Mouse (Mus musculus): Measurements from ENCODE around the gene Ppp4r1.

- TF ChIP-seq CTCF (IDR thresholded peaks at IDR 0.05) = no peak
- no peak for TF ChIP-seq EP300 (IDR thresholded peaks at IDR 0.05; ENCODE audit: insufficient read depth, low read depth, low read length)
- no peak for TF ChIP-seq POLR2A (IDR thresholded peaks at IDR 0.05; ENCODE audit: insufficient read depth, low read depth, low read length)
Observed at GRCm38 (mm10) chr17:65749803-65750202, 32.6 kb upstream of the Ppp4r1 start.

Measured in heart, adult 2 months (tissue).